Mouse (Mus musculus): ENCODE measurements at regions not wholly inside any gene's neighbourhood (a gene's known extent, or its start where the extent isn't known, plus 50 kb on each side); places are given as distances from the start of the nearest gene placed in this dataset.
A peak's percentile ranks its signal among the peaks of the same experiment; 100 is the strongest.

- H3K27ac ChIP-seq (ENCODE audit: insufficient read depth, low read depth, low read length), result peak overlapping the region; percentile 92
- 52% methylated on average over 3 of the region's 3 CpGs for WGBS
- no peaks in the 10 kb centered on the region for H3K27me3 ChIP-seq (ENCODE audit: control insufficient read depth, insufficient read depth, low read length)
- no peak for TF ChIP-seq POLR2A (IDR thresholded peaks at IDR 0.05; ENCODE audit: low read depth, low read length)
- TF ChIP-seq CTCF (IDR thresholded peaks at IDR 0.05; ENCODE audit: extremely low read depth, insufficient read length, insufficient replicate concordance, low read depth, low read length), result no peak
- H3K36me3 ChIP-seq (ENCODE audit: control insufficient read depth, insufficient read depth, low read length), result no peaks in the 10 kb centered on the region
- peaks cover 2% of the 10 kb centered on the region; the same call in 1 of the 2 replicates for H3K4me1 ChIP-seq (ENCODE audit: control insufficient read depth, insufficient read depth, insufficient read length, low read length)
- no peak overlapping the region for H3K4me3 ChIP-seq (ENCODE audit: low read depth, low read length)
These were observed 64.7 kb upstream of the Nrip1 start for GRCm38 (mm10) chr16:76438093-76438883.

GRCm38 (mm10) chr16:76436290-76436689 lies 62.7 kb upstream of the Nrip1 start:
- peaks cover 5% of the 10 kb centered on the region; the same call in 1 of the 2 replicates for H3K4me1 ChIP-seq (ENCODE audit: control insufficient read depth, insufficient read depth, insufficient read length, low read length)
- no peaks in the 10 kb centered on the region for H3K36me3 ChIP-seq (ENCODE audit: control insufficient read depth, insufficient read depth, low read length)
- no peak overlapping the region for H3K27ac ChIP-seq (ENCODE audit: insufficient read depth, low read depth, low read length)
- 71% methylated on average over 6 of the region's 6 CpGs for WGBS
- no peaks in the 10 kb centered on the region for H3K27me3 ChIP-seq (ENCODE audit: control insufficient read depth, insufficient read depth, low read length)
- TF ChIP-seq CTCF (IDR thresholded peaks at IDR 0.05; ENCODE audit: extremely low read depth, insufficient read length, insufficient replicate concordance, low read depth, low read length) (no peak), POLR2A (IDR thresholded peaks at IDR 0.05; ENCODE audit: low read depth, low read length) (no peak)
- H3K4me3 ChIP-seq (ENCODE audit: low read depth, low read length), result no peak overlapping the region

- H3K27me3 ChIP-seq (ENCODE audit: control insufficient read depth, insufficient read depth, low read length), result no peaks in the 10 kb centered on the region
- H3K27ac ChIP-seq (ENCODE audit: insufficient read depth, low read depth, low read length), result no peak overlapping the region
- 84% methylated on average over 24 of the region's 24 CpGs for WGBS
- TF ChIP-seq CTCF (IDR thresholded peaks at IDR 0.05; ENCODE audit: extremely low read depth, insufficient read length, insufficient replicate concordance, low read depth, low read length), result no peak
- peaks cover 4% of the 10 kb centered on the region; the same call in 1 of the 2 replicates for H3K4me1 ChIP-seq (ENCODE audit: control insufficient read depth, insufficient read depth, insufficient read length, low read length)
- no peaks in the 10 kb centered on the region for H3K36me3 ChIP-seq (ENCODE audit: control insufficient read depth, insufficient read depth, low read length)
- H3K4me3 ChIP-seq (ENCODE audit: low read depth, low read length), result no peak overlapping the region
These were observed 59.6 kb upstream of the Nrip1 start for GRCm38 (mm10) chr16:76433076-76433825.

- Histone ChIP-seq H3K27me3 (ENCODE audit: control insufficient read depth, insufficient read depth, low read length) (no peaks in the 10 kb centered on the region), H3K27ac (ENCODE audit: insufficient read depth, low read depth, low read length) (no peak overlapping the region), H3K4me1 (ENCODE audit: control insufficient read depth, insufficient read depth, insufficient read length, low read length) (0 out of 2 replicates have a peak, but pooled peaks cover 4% of the 10 kb centered on the region), H3K36me3 (ENCODE audit: control insufficient read depth, insufficient read depth, low read length) (no peaks in the 10 kb centered on the region), H3K4me3 (ENCODE audit: low read depth, low read length) (no peak overlapping the region)
- WGBS, result 63% methylated on average over 9 of the region's 9 CpGs
- TF ChIP-seq POLR2A (IDR thresholded peaks at IDR 0.05; ENCODE audit: low read depth, low read length) (no peak), CTCF (IDR thresholded peaks at IDR 0.05; ENCODE audit: extremely low read depth, insufficient read length, insufficient replicate concordance, low read depth, low read length) (no peak)
These were observed 58.7 kb upstream of the Nrip1 start for GRCm38 (mm10) chr16:76432304-76432703.

GRCm38 (mm10) chr16:76429156-76429555 lies 55.5 kb upstream of the Nrip1 start:
- 0 out of 2 replicates have a peak, but pooled peaks cover 4% of the 10 kb centered on the region for H3K4me1 ChIP-seq (ENCODE audit: control insufficient read depth, insufficient read depth, insufficient read length, low read length)
- 87% methylated on average over 3 of the region's 3 CpGs for WGBS
- no peak for TF ChIP-seq POLR2A (IDR thresholded peaks at IDR 0.05; ENCODE audit: low read depth, low read length)
- no peak for TF ChIP-seq CTCF (IDR thresholded peaks at IDR 0.05; ENCODE audit: extremely low read depth, insufficient read length, insufficient replicate concordance, low read depth, low read length)

GRCm38 (mm10) chr16:76423964-76424363 lies 50.3 kb upstream of the Nrip1 start:
- WGBS, result 82% methylated on average over 14 of the region's 14 CpGs
- H3K27ac ChIP-seq (ENCODE audit: insufficient read depth, low read depth, low read length), result no peak overlapping the region
- TF ChIP-seq CTCF (IDR thresholded peaks at IDR 0.05; ENCODE audit: extremely low read depth, insufficient read length, insufficient replicate concordance, low read depth, low read length) (no peak), POLR2A (IDR thresholded peaks at IDR 0.05; ENCODE audit: low read depth, low read length) (no peak)
- no peaks in the 10 kb centered on the region for H3K27me3 ChIP-seq (ENCODE audit: control insufficient read depth, insufficient read depth, low read length)
- no peaks in the 10 kb centered on the region for H3K4me1 ChIP-seq (ENCODE audit: control insufficient read depth, insufficient read depth, insufficient read length, low read length)
- H3K4me3 ChIP-seq (ENCODE audit: low read depth, low read length), result no peak overlapping the region
- H3K36me3 ChIP-seq (ENCODE audit: control insufficient read depth, insufficient read depth, low read length), result no peaks in the 10 kb centered on the region

More at GRCm38 (mm10) chr16:76429156-76429555, 55.5 kb upstream of the Nrip1 start:
- H3K27me3 ChIP-seq (ENCODE audit: control insufficient read depth, insufficient read depth, low read length), result no peaks in the 10 kb centered on the region
- H3K36me3 ChIP-seq (ENCODE audit: control insufficient read depth, insufficient read depth, low read length), result no peaks in the 10 kb centered on the region
- H3K4me3 ChIP-seq (ENCODE audit: low read depth, low read length), result no peak overlapping the region
- H3K27ac ChIP-seq (ENCODE audit: insufficient read depth, low read depth, low read length), result no peak overlapping the region
